Mouse (Mus musculus) forebrain, embryonic 12.5 days (tissue): ENCODE results near the gene Reep6. TPM values are rescaled to one million over a fixed set of nuclear protein-coding genes. Genes with fewer than 3 reads are reported as not detected.
A peak's percentile ranks its signal among the peaks of the same experiment; 100 is the strongest.

Experiments used
- ATAC-seq: fragments of 200-750 bp; cut with Nextera tagmentation; 2 replicates; pipeline ENCODE4 v1.8.0; 2017; ENCODE audit warnings: moderate TSS enrichment; ENCODE audit not compliant: low FRiP score
- H3K27ac ChIP-seq: fragments of 300-500 bp; sonication (generic); 2 replicates; pipeline ENCODE4 v1.5.1; 2016; ENCODE audit warnings: mild to moderate bottlenecking
- H3K27me3 ChIP-seq: fragments of 300-500 bp; sonication (generic); 2 replicates; pipeline ENCODE4 v1.6.1; 2016; ENCODE audit warnings: mild to moderate bottlenecking
- H3K36me3 ChIP-seq: fragments of 300-500 bp; sonication (generic); replicated peaks from 2 replicates; pipeline ENCODE4 v1.6.1; 2016; ENCODE audit warnings: mild to moderate bottlenecking
- H3K4me1 ChIP-seq: fragments of 300-500 bp; sonication (generic); 2 replicates; pipeline ENCODE4 v1.6.1; 2016
- H3K4me2 ChIP-seq: fragments of 300-500 bp; sonication (generic); 2 replicates; pipeline ENCODE4 v1.6.1; 2016; ENCODE audit warnings: mild to moderate bottlenecking, moderate library complexity
- H3K4me3 ChIP-seq: fragments of 300-500 bp; sonication (generic); replicated peaks from 2 replicates; pipeline ENCODE4 v1.5.1; 2016; ENCODE audit warnings: mild to moderate bottlenecking
- H3K9ac ChIP-seq: fragments of 300-500 bp; sonication (generic); 2 replicates; pipeline ENCODE4 v1.6.1; 2016; ENCODE audit warnings: mild to moderate bottlenecking
- H3K9me3 ChIP-seq: fragments of 300-500 bp; sonication (generic); 2 replicates; pipeline ENCODE4 v1.6.1; 2016
- WGBS: fragments of 180-500 bp; shearing (Covaris S2); methylation state at CpG from one replicate; pipeline ENCODE4 v1.1.7; 2016; 5-methylcytosine and 5-hydroxymethylcytosine counted together
- polyA plus RNA-seq: library from polyadenylated mRNA; unstranded; fragments of >200 nt; fragmentation: Nextera tagmentation; extraction: Ambion mirVana; gene quantifications from 2 replicates; pipeline ENCODE4 v1.2.1, GENCODE M21; 2016

Reep6 gene
- polyA plus RNA-seq, 1 experiment from 2014 or later, result 4.1 TPM

- WGBS, result 36% methylated on average over 12 of the region's 12 CpGs
- Histone ChIP-seq H3K4me1 (peaks cover 55% of the 10 kb centered on the region), H3K27me3 (peaks cover 18% of the 10 kb centered on the region; the same call in 1 of the 2 replicates), H3K9me3 (no peaks in the 10 kb centered on the region), H3K27ac (no peak overlapping the region), H3K9ac (0 out of 2 replicates have a peak overlapping the region, but pooled peaks have one; percentile 7), H3K36me3 (peaks cover 72% of the 10 kb centered on the region), H3K4me3 (peak overlapping the region; percentile 10; the same call in 1 of the 2 replicates), H3K4me2 (peak overlapping the region; percentile 24)
- no peak for ATAC-seq
These were observed 25.3 kb upstream of the Reep6 start for GRCm38 (mm10) chr10:80304458-80304857.

DNA sequence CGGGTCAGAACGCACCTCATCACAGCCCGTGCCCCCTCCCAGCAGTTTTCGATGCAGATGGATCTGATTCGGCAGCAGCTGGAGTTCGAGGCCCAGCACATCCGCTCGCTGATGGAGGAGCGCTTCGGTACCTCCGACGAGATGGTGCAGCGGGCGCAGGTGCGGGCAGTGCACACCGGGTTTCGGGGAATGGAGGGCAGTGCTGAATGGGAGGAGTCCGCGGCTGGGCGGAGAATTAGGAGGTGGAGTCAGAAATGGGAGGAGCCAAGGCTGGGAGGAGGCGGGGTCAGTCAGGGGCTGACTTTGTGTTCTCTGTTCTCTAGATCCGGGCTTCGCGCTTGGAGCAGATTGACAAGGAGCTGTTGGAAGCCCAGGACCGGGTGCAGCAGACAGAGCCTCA, 24.9 kb upstream of the Reep6 start:
- ATAC-seq, result no peak
- peaks cover 76% of the 10 kb centered on the region for H3K36me3 ChIP-seq
- peaks cover 51% of the 10 kb centered on the region for H3K4me1 ChIP-seq
- 0 out of 2 replicates have a peak overlapping the region, but pooled peaks have one; percentile 7 for H3K9ac ChIP-seq
- H3K9me3 ChIP-seq, result no peaks in the 10 kb centered on the region
- peak overlapping the region; percentile 24 for H3K4me2 ChIP-seq
- peaks cover 18% of the 10 kb centered on the region; the same call in 1 of the 2 replicates for H3K27me3 ChIP-seq
- H3K4me3 ChIP-seq, result peak overlapping the region; percentile 10; the same call in 1 of the 2 replicates
- no peak overlapping the region for H3K27ac ChIP-seq
- WGBS, result 32% methylated on average over 25 of the region's 25 CpGs

DNA sequence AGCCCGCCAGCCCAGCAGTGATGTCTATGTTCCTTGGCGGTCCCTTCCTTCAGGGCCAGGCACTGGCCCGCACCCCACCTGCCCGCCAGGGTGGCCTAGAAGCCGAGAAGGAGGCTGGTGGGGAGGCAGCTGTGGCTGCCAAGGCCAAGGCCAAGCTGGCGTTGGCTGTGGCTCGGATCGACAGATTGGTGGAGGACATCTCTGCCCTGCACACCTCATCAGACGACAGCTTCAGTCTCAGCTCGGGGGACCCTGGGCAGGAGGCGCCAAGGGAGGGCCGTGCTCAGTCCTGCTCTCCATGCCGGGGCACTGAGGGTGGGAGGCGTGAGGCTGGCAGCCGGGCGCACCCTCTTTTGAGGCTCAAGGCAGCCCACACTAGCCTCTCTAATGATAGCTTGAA, 18.2 kb upstream of the Reep6 start:
- Histone ChIP-seq H3K4me1 (peaks cover 27% of the 10 kb centered on the region), H3K36me3 (peaks cover 100% of the 10 kb centered on the region), H3K4me2 (no peak overlapping the region), H3K27me3 (peaks cover 51% of the 10 kb centered on the region), H3K9ac (no peak overlapping the region), H3K9me3 (no peaks in the 10 kb centered on the region), H3K27ac (no peak overlapping the region), H3K4me3 (peak overlapping the region; percentile 2; the same call in 1 of the 2 replicates)
- ATAC-seq, result no peak
- 95% methylated on average over 16 of the region's 16 CpGs for WGBS

DNA sequence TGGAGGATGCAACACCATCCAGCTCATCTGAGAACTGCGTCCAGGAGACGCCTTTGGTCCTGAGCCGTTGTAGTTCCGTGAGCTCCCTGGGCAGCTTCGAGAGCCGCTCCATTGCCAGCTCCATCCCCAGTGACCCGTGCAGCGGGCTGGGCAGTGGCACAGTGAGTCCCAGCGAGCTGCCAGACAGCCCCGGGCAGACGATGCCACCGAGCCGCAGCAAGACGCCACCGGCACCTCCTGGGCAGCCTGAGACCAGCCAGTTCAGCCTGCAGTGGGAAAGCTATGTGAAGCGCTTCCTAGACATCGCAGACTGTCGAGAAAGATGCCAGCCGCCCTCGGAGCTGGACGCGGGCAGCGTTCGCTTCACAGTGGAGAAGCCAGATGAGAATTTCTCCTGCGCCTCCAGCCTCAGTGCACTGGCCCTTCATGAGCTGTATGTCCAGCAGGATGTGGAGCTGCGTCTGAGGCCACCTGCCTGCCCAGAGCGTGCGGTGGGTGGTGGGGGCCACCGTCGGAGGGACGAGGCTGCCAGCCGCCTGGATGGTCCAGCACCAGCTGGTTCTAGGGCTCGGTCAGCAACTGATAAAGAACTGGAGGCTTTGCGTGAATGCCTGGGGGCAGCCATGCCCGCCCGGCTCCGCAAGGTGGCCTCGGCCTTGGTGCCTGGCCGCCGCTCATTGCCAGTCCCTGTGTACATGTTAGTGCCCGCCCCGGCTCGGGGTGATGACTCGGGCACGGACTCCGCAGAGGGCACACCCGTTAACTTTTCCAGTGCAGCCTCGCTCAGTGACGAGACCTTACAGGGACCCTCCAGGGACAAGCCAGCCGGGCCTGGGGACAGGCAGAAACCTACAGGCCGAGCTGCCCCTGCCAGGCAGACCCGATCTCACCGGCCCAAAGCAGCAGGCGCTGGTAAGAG, 16.9 kb upstream of the Reep6 start:
- ATAC-seq, result no peak

GRCm38 (mm10) chr10:80313627-80314201, 16.0 kb upstream of the Reep6 start:
- Histone ChIP-seq H3K9ac (no peak overlapping the region), H3K9me3 (no peaks in the 10 kb centered on the region), H3K4me1 (peaks cover 32% of the 10 kb centered on the region), H3K27me3 (peaks cover 51% of the 10 kb centered on the region), H3K27ac (no peak overlapping the region), H3K36me3 (peaks cover 100% of the 10 kb centered on the region), H3K4me2 (no peak overlapping the region), H3K4me3 (no peak overlapping the region)
- whole genome bisulfite sequencing, result 70% methylated on average over 20 of the region's 20 CpGs
- no peak for ATAC-seq

More for the DNA sequence above, 16.9 kb upstream of the Reep6 start:
- Histone ChIP-seq H3K4me2 (no peak overlapping the region), H3K9me3 (no peaks in the 10 kb centered on the region), H3K36me3 (peaks cover 100% of the 10 kb centered on the region), H3K4me3 (no peak overlapping the region), H3K27me3 (peaks cover 51% of the 10 kb centered on the region), H3K9ac (no peak overlapping the region), H3K27ac (no peak overlapping the region), H3K4me1 (peaks cover 32% of the 10 kb centered on the region)
- 77% methylated on average over 54 of the region's 54 CpGs for WGBS

DNA sequence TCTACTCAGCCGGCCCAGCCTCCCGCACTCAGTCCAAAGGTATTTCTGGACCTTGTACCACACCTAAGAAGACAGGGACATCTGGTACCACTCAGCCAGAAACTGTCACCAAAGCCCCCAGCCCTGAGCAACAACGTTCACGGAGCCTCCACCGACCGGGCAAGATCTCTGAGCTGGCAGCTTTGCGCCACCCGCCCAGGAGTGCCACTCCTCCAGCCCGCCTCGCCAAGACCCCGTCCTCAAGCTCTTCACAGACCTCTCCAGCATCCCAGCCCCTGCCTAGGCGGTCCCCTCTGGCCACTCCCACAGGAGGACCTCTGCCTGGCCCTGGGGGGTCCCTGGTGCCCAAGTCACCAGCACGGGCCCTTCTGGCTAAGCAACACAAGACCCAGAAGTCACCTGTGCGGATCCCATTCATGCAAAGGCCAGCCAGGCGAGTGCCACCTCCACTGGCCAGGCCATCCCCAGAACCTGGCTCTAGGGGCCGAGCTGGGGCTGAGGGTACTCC, 15.2 kb upstream of the Reep6 start:
- H3K27me3 ChIP-seq, result peaks cover 51% of the 10 kb centered on the region
- no peak overlapping the region for H3K9ac ChIP-seq
- WGBS, result 57% methylated on average over 16 of the region's 16 CpGs
- H3K27ac ChIP-seq, result no peak overlapping the region
- H3K9me3 ChIP-seq, result no peaks in the 10 kb centered on the region
- no peak overlapping the region for H3K4me3 ChIP-seq
- peaks cover 94% of the 10 kb centered on the region for H3K36me3 ChIP-seq
- H3K4me1 ChIP-seq, result peaks cover 40% of the 10 kb centered on the region
- H3K4me2 ChIP-seq, result no peak overlapping the region
- no peak for ATAC-seq

- peak overlapping the region; percentile 14; the same call in 1 of the 2 replicates for H3K9ac ChIP-seq
- H3K4me2 ChIP-seq, result no peak overlapping the region
- no peak overlapping the region for H3K27ac ChIP-seq
- ATAC-seq, result no peak
- peaks cover 51% of the 10 kb centered on the region for H3K27me3 ChIP-seq
- peaks cover 87% of the 10 kb centered on the region for H3K36me3 ChIP-seq
- WGBS, result 59% methylated on average over 27 of the region's 27 CpGs
- no peak overlapping the region; the same call in 1 of the 2 replicates for H3K4me3 ChIP-seq
- H3K9me3 ChIP-seq, result no peaks in the 10 kb centered on the region
- H3K4me1 ChIP-seq, result peaks cover 44% of the 10 kb centered on the region
These were observed 14.4 kb upstream of the Reep6 start for GRCm38 (mm10) chr10:80315315-80315714.

DNA sequence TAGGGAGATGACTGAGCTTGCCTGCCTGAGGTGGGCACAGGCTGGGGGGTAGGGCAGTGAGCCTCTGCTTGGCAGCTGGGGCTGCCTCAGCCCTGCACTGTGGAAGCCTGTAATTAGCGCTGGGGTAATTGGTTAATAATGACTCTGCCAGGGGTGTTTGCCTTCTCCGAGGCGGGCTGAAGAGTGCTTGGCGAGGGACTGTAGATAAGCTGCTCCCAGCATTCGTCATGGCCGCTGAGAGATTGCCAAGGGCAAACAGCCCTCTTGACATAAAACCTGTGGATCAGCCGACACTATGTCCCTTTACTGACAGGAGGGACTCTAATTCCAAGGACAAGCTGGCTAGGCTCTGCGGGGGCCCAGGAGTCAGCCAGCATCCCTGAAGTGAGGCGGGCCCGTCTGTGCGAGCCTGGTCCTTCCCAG, 13.4 kb upstream of the Reep6 start:
- Histone ChIP-seq H3K4me1 (peaks cover 44% of the 10 kb centered on the region), H3K4me2 (no peak overlapping the region), H3K27ac (peak overlapping the region; percentile 46; the same call in 1 of the 2 replicates), H3K9me3 (no peaks in the 10 kb centered on the region), H3K9ac (no peak overlapping the region; the same call in 1 of the 2 replicates), H3K27me3 (peaks cover 44% of the 10 kb centered on the region), H3K4me3 (no peak overlapping the region), H3K36me3 (peaks cover 76% of the 10 kb centered on the region)
- ATAC-seq, result peak; percentile 31; the same call in 1 of the 2 replicates
- 29% methylated on average over 11 of the region's 11 CpGs for WGBS

DNA sequence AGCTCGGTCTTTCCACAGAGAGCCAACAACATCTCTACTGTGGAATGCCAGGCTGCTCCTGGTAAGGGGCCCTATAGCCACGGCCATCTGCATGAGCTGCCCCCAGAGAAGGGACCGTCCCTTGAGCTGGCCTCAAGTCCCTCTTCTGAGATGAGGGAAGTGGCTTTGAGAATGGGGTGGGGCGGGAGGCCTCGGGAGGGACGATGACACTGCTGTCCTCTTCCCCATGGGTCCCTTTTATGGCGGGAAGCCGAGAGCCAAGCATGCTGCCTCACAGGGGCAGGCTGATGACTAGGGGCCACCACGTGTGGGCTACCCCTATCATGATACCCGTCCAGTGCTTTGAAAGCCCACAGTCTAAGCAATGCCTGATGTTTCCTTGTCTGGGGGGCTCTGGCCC, 12.7 kb upstream of the Reep6 start:
- Histone ChIP-seq H3K4me3 (no peak overlapping the region), H3K27me3 (peaks cover 38% of the 10 kb centered on the region), H3K9me3 (no peaks in the 10 kb centered on the region), H3K27ac (0 out of 2 replicates have a peak overlapping the region, but pooled peaks have one; percentile 13), H3K36me3 (peaks cover 70% of the 10 kb centered on the region), H3K4me2 (no peak overlapping the region), H3K9ac (no peak overlapping the region), H3K4me1 (peaks cover 44% of the 10 kb centered on the region)
- ATAC-seq, result no peak
- 70% methylated on average over 10 of the region's 10 CpGs for WGBS

GRCm38 (mm10) chr10:80320340-80320760, 9.4 kb upstream of the Reep6 start, which contains the start of gene 2310011J03Rik:
2310011J03Rik (minus strand) TSS chr10:80320537.
- peak; percentile 67 for ATAC-seq
- Histone ChIP-seq H3K4me1 (peaks cover 47% of the 10 kb centered on the region), H3K9ac (peak within 1 kb of the TSS; percentile 77), H3K27me3 (peaks cover 28% of the 10 kb centered on the region), H3K9me3 (no peaks in the 10 kb centered on the region), H3K4me2 (peak within 1 kb of the TSS; percentile 85), H3K36me3 (peaks cover 36% of the 10 kb centered on the region), H3K4me3 (peak within 1 kb of the TSS; percentile 81), H3K27ac (peak within 1 kb of the TSS; percentile 65)
- WGBS, result under 1% methylated on average over 34 of the region's 34 CpGs

DNA sequence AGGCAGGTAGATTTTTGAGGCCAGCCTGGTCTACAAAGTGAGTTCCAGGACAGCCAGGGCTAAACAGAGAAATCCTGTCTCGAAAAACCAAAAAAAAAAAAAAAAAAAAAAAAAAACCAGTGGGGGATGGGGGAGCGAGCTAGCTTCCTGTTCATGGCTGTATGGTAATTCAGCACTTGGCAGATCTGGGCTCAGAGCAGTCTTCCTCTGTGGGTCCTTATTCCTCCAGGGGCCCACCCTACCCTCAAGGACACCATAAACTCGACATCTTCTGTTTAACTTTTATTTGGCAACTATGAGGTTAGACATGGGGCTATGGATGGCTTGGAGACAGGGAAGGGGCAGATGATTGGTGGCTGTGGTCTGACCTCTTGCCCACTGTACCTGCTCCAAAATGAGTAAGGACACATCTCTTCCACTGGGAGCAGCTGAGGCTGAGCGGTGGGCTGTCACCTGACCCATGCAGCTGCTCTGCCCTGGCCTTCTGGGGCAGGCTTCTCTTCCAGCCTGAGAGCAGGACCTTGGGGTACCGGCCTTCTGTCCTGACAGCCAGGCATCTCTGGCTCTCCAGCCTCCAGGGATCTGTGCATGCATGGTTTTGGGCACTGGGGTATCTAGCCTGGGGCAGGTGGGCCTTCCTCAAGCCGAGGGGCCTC, 8.6 kb upstream of the Reep6 start:
- no peak overlapping the region for H3K4me3 ChIP-seq
- peaks cover 29% of the 10 kb centered on the region for H3K27me3 ChIP-seq
- no peak overlapping the region for H3K27ac ChIP-seq
- WGBS, result 82% methylated on average over 6 of the region's 6 CpGs
- no peak for ATAC-seq
- peaks cover 28% of the 10 kb centered on the region for H3K36me3 ChIP-seq
- no peak overlapping the region for H3K4me2 ChIP-seq
- H3K9me3 ChIP-seq, result no peaks in the 10 kb centered on the region
- peaks cover 39% of the 10 kb centered on the region for H3K4me1 ChIP-seq
- no peak overlapping the region for H3K9ac ChIP-seq
